In the genomic region with DNA sequence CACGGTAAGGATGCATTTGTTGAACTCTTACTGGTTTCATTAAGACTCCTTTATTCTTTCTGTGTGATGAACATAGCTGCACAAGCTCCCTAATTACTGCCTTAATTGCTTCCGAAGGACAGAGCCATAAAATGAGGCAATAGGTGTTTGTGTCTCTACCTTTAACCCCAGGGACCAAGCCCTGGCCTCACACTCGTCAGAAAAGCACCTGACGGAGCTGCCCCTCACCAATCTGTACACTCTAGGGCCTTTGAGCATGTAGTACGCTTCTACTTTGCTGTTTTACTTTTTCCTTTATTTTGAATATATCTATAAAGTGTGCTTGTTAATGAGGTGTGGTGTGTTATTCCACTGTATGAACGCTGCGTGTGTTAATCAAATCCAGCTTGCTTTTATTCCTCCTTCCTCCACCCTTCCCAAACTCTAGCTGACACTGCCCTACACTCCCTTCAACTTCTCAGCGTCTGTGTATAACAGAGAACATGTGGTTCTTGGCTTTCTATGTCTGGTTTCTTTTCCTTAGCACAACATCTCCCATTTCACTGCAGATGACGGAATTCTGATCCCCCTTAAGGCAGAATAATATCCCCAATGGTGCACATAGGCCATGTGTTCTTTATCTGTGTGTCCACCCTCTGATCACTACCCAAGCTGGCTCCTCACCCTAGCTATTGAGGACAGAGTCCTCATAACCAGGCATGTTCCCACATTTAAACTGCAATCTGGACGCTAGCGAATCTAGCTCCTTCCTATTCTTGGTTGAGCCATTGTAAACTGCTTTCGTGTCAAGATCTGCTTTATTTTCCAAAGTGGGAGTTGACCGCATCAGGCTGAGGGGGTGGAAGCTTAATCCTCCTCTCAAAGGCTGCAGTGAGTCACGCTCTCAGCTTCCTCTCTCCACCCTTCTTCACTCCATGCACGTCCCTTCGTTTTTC, we compare ENCODE assay signal across 10 mouse cellular contexts. TPM values are rescaled to one million over a fixed set of nuclear protein-coding genes. Genes with fewer than 3 reads are reported as not detected.
A peak's percentile ranks its signal among the peaks of the same experiment; 100 is the strongest.
DNase-seq lines count a peak whose midpoint lies in the region; ATAC-seq and TF ChIP-seq lines count a peak whose summit lies in the region.
"Had no signal": no experiment of that assay in that cellular context is flagged by ENCODE, and none has a peak within 500 bp of the region (broad histone marks: within the 10 kb centered on the region; RNA-seq: fewer than 3 reads in every experiment).

No protein-coding gene starts in this region.

- 51% methylated on average over 16 of the region's 16 CpGs for WGBS in intestine, embryonic 16.5 days
- whole genome bisulfite sequencing in stomach, postnatal 0 days, result 29% methylated on average over 16 of the region's 16 CpGs
- whole genome bisulfite sequencing in neural tube, embryonic 15.5 days, result 68% methylated on average over 16 of the region's 16 CpGs

- peak overlapping the region; percentile 3 for H3K4me2 ChIP-seq in intestine, embryonic 16.5 days (ENCODE audit: low read depth, low read length)
- H3K4me2 ChIP-seq in stomach, postnatal 0 days (replicated peaks; ENCODE audit: low read depth), result peak overlapping the region; percentile 31; the same call in 1 of the 2 replicates
- no peak overlapping the region for H3K4me2 ChIP-seq in neural tube, embryonic 15.5 days

- no peaks in the 10 kb centered on the region for H3K36me3 ChIP-seq in intestine, embryonic 16.5 days (ENCODE audit: control insufficient read depth, insufficient read depth, low read length)
- no peaks in the 10 kb centered on the region for H3K36me3 ChIP-seq in stomach, postnatal 0 days (ENCODE audit: control insufficient read depth, insufficient read depth, low read length)
- no peaks in the 10 kb centered on the region for H3K36me3 ChIP-seq in neural tube, embryonic 15.5 days

- H3K27ac ChIP-seq in intestine, embryonic 16.5 days (ENCODE audit: low read length), result peak overlapping the region; percentile 84
- H3K27ac ChIP-seq in stomach, postnatal 0 days (replicated peaks), result peak overlapping the region; percentile 93
- no peak overlapping the region for H3K27ac ChIP-seq in neural tube, embryonic 15.5 days (replicated peaks)

- no peaks in the 10 kb centered on the region for H3K9me3 ChIP-seq in intestine, embryonic 16.5 days (ENCODE audit: control insufficient read depth, low read length)
- no peaks in the 10 kb centered on the region for H3K9me3 ChIP-seq in stomach, postnatal 0 days (ENCODE audit: control insufficient read depth, low read length)
- no peaks in the 10 kb centered on the region for H3K9me3 ChIP-seq in neural tube, embryonic 15.5 days (replicated peaks)

- no peaks in the 10 kb centered on the region for H3K27me3 ChIP-seq in intestine, embryonic 16.5 days (replicated peaks; ENCODE audit: control insufficient read depth, insufficient read depth, low read length)
- H3K27me3 ChIP-seq in stomach, postnatal 0 days (ENCODE audit: control insufficient read depth, insufficient read depth, low read length), result no peaks in the 10 kb centered on the region
- no peaks in the 10 kb centered on the region for H3K27me3 ChIP-seq in neural tube, embryonic 15.5 days (replicated peaks)
- H3K27me3 ChIP-seq: CH12.LX had no signal

- no peak for TF ChIP-seq CTCF in stomach, postnatal 0 days (IDR thresholded peaks at IDR 0.05; ENCODE audit: low read depth)

- TF ChIP-seq EP300 in stomach, postnatal 0 days (optimal IDR thresholded peaks at IDR 0.05), result no peak

- H3K4me3 ChIP-seq in intestine, embryonic 16.5 days (ENCODE audit: low read length), result no peak overlapping the region
- H3K4me3 ChIP-seq in stomach, postnatal 0 days (ENCODE audit: low read depth, low read length), result no peak overlapping the region
- no peak overlapping the region for H3K4me3 ChIP-seq in neural tube, embryonic 15.5 days (replicated peaks)

- DNase-seq in gastrocnemius, postnatal 25 days, result peak; percentile 35
- DNase-seq in gastrocnemius, postnatal 4 days (ENCODE audit: low spot score in 2 of 2), result no peak
- peak; percentile 29 to 43 for DNase-seq in right cerebral cortex, adult 2 months (ENCODE audit: low spot score in 2 of 2)
- DNase-seq in right cerebral cortex, postnatal 14 days, result no peak
- DNase-seq in stomach, postnatal 0 days (ENCODE audit: low spot score), result peak; percentile 45
- no peak for DNase-seq in layer of hippocampus, postnatal 10 days (ENCODE audit: low spot score in 2 of 2)
- DNase-seq: liver had no signal

- peak; percentile 82 for ATAC-seq in intestine, embryonic 16.5 days
- ATAC-seq in stomach, postnatal 0 days (ENCODE audit: low FRiP score, low TSS enrichment), result peak; percentile 83
- ATAC-seq in neural tube, embryonic 15.5 days (ENCODE audit: low FRiP score), result no peak

- no peak overlapping the region; the same call in 1 of the 2 replicates for H3K9ac ChIP-seq in intestine, embryonic 16.5 days (ENCODE audit: low read depth, low read length)
- no peak overlapping the region for H3K9ac ChIP-seq in stomach, postnatal 0 days (ENCODE audit: low read length)
- no peak overlapping the region for H3K9ac ChIP-seq in neural tube, embryonic 15.5 days (replicated peaks)

- H3K4me1 ChIP-seq in intestine, embryonic 16.5 days (ENCODE audit: control insufficient read depth, insufficient read depth, low read length), result peaks cover 19% of the 10 kb centered on the region
- no peaks in the 10 kb centered on the region; the same call in none of the 2 replicates for H3K4me1 ChIP-seq in stomach, postnatal 0 days (replicated peaks; ENCODE audit: control insufficient read depth, insufficient read depth)
- H3K4me1 ChIP-seq in neural tube, embryonic 15.5 days, result no peaks in the 10 kb centered on the region

RNA-seq across cellular contexts. Expression of gene Nfe2l2, which starts 52.5 kb away (rescaled TPM):
- 10 to 100 TPM; 27.6 to 29.6 TPM for total RNA-seq in gastrocnemius, postnatal 25 days (2021)
- total RNA-seq in gastrocnemius, postnatal 4 days (2021), result 10 to 100 TPM; 38.1 to 42.1 TPM
- polyA plus RNA-seq in intestine, embryonic 16.5 days (2015; fragmentation: Nextera tagmentation; extraction: Ambion mirVana), result 112 and 115 TPM in 2 replicates
- polyA plus RNA-seq in stomach, postnatal 0 days (2015; fragmentation: Nextera tagmentation; extraction: Ambion mirVana), result 125 and 144 TPM in 2 replicates
- 10 to 100 TPM in 1 of 2 experiments, 1 to 10 TPM in 1; 9.9 to 10.4 TPM for total RNA-seq in layer of hippocampus, postnatal 10 days (2021)
- 12.1 and 23.3 TPM in 2 replicates for polyA plus RNA-seq in neural tube, embryonic 15.5 days (2015; fragmentation: Nextera tagmentation; extraction: Ambion mirVana)

Comparison
In these comparisons a context has a peak if more than half of its experiments do, and no peak if none do; other contexts are left out.
1. DNase-seq: peak in gastrocnemius, postnatal 25 days (single experiment), right cerebral cortex, adult 2 months (2 of 2) and stomach, postnatal 0 days (single experiment); none in gastrocnemius, postnatal 4 days (0 of 2), right cerebral cortex, postnatal 14 days (single experiment) and layer of hippocampus, postnatal 10 days (0 of 2).